Mouse (Mus musculus) stomach, postnatal 0 days (tissue): Measurements from ENCODE around the gene Ptpn22. TPM values are rescaled to one million over a fixed set of nuclear protein-coding genes. Genes with fewer than 3 reads are reported as not detected.

Experiments
- ATAC-seq: fragments of 200-750 bp; cut with Nextera tagmentation; 2 replicates; pipeline ENCODE4 v1.8.0; 2017; ENCODE audit not compliant: low FRiP score, low TSS enrichment
- DNase-seq: peaks from one replicate; pipeline ENCODE4 v3.0.0-alpha.2; 2016; ENCODE audit warnings: low spot score
- H3K27ac ChIP-seq: fragments of 300-500 bp; sonication (generic); replicated peaks from 2 replicates; pipeline ENCODE4 v1.5.1; 2014; ENCODE audit warnings: mild to moderate bottlenecking, control low read depth
- H3K27me3 ChIP-seq: fragments of 300-500 bp; sonication (generic); 2 replicates; pipeline ENCODE4 v1.6.1; 2014; ENCODE audit warnings: low read length; ENCODE audit not compliant: control insufficient read depth, insufficient read depth
- H3K36me3 ChIP-seq: fragments of 300-500 bp; sonication (generic); 2 replicates; pipeline ENCODE4 v1.6.1; 2014; ENCODE audit warnings: low read length, mixed read lengths; ENCODE audit not compliant: control insufficient read depth, insufficient read depth
- H3K4me1 ChIP-seq: fragments of 300-500 bp; sonication (generic); replicated peaks from 2 replicates; pipeline ENCODE4 v1.6.1; 2014; ENCODE audit warnings: antibody characterized with exemption; ENCODE audit not compliant: control insufficient read depth, insufficient read depth
- H3K4me2 ChIP-seq: fragments of 300-500 bp; sonication (generic); replicated peaks from 2 replicates; pipeline ENCODE4 v1.6.1; 2014; ENCODE audit warnings: low read depth, mild to moderate bottlenecking, control low read depth, moderate library complexity
- H3K4me3 ChIP-seq: fragments of 300-500 bp; sonication (generic); 2 replicates; pipeline ENCODE4 v1.5.1; 2014; ENCODE audit warnings: low read depth, low read length, control low read depth
- H3K9ac ChIP-seq: fragments of 300-500 bp; sonication (generic); 2 replicates; pipeline ENCODE4 v1.6.1; 2014; ENCODE audit warnings: mild to moderate bottlenecking, low read length, control low read depth, mixed read lengths
- H3K9me3 ChIP-seq: fragments of 300-500 bp; sonication (generic); 2 replicates; pipeline ENCODE4 v1.6.1; 2016; ENCODE audit warnings: low read length; ENCODE audit not compliant: control insufficient read depth
- CTCF ChIP-seq: IDR thresholded peaks from 2 replicates; pipeline ENCODE4 v1.5.1; 2016; ENCODE audit warnings: antibody characterized with exemption, low read depth, mild to moderate bottlenecking, moderate library complexity
- EP300 ChIP-seq: optimal IDR thresholded peaks from 2 replicates; pipeline ENCODE3; 2016; ENCODE audit warnings: antibody characterized with exemption
- WGBS: fragments of 180-500 bp; shearing (Covaris S2); extraction: QIAGEN DNeasy Blood & Tissue Kit; methylation state at CpG from one replicate; pipeline ENCODE4 v1.1.7; 2014; 5-methylcytosine and 5-hydroxymethylcytosine counted together
- polyA plus RNA-seq: library from polyadenylated mRNA; unstranded; fragments of >200 nt; fragmentation: Nextera tagmentation; extraction: Ambion mirVana; gene quantifications from 2 replicates; pipeline ENCODE4 v1.2.1, GENCODE M21; 2015

Gene Ptpn22
- polyA plus RNA-seq, 1 experiment from 2014 or later, result 0.59 TPM

GRCm38 (mm10) chr3:103885946-103886345, 26.4 kb downstream of the Ptpn22 start:
- ATAC-seq (no peak), DNase-seq (no peak)
- 71% methylated on average over 11 of the region's 11 CpGs for WGBS
- Histone ChIP-seq H3K4me1 (no peaks in the 10 kb centered on the region), H3K27ac (no peak overlapping the region), H3K4me3 (no peak overlapping the region), H3K27me3 (no peaks in the 10 kb centered on the region), H3K9me3 (no peaks in the 10 kb centered on the region), H3K9ac (no peak overlapping the region), H3K36me3 (no peaks in the 10 kb centered on the region), H3K4me2 (no peak overlapping the region)
- TF ChIP-seq EP300, result no peak
- TF ChIP-seq CTCF, result no peak

GRCm38 (mm10) chr3:103887581-103887980, 28.0 kb downstream of the Ptpn22 start:
- Histone ChIP-seq H3K27me3 (no peaks in the 10 kb centered on the region), H3K4me2 (no peak overlapping the region), H3K27ac (no peak overlapping the region), H3K4me3 (no peak overlapping the region), H3K36me3 (no peaks in the 10 kb centered on the region), H3K9ac (no peak overlapping the region), H3K4me1 (no peaks in the 10 kb centered on the region), H3K9me3 (no peaks in the 10 kb centered on the region)
- ATAC-seq, result no peak
- no peak for DNase-seq
- 26% methylated on average over 3 of the region's 3 CpGs for WGBS
- TF ChIP-seq CTCF, result peak; percentile 78
- TF ChIP-seq EP300, result no peak

GRCm38 (mm10) chr3:103893374-103893773, 33.8 kb downstream of the Ptpn22 start:
- Histone ChIP-seq H3K36me3 (no peaks in the 10 kb centered on the region), H3K4me3 (no peak overlapping the region), H3K4me1 (no peaks in the 10 kb centered on the region), H3K4me2 (no peak overlapping the region), H3K27ac (no peak overlapping the region), H3K27me3 (no peaks in the 10 kb centered on the region), H3K9me3 (no peaks in the 10 kb centered on the region), H3K9ac (no peak overlapping the region)
- no peak for TF ChIP-seq CTCF
- TF ChIP-seq EP300, result no peak
- no peak for ATAC-seq
- WGBS, result 76% methylated on average over 3 of the region's 3 CpGs
- no peak for DNase-seq

GRCm38 (mm10) chr3:103904705-103905104, 45.1 kb downstream of the Ptpn22 start:
- Histone ChIP-seq H3K4me3 (no peak overlapping the region), H3K27ac (no peak overlapping the region), H3K9ac (no peak overlapping the region), H3K9me3 (no peaks in the 10 kb centered on the region), H3K27me3 (no peaks in the 10 kb centered on the region), H3K4me2 (no peak overlapping the region), H3K36me3 (no peaks in the 10 kb centered on the region), H3K4me1 (no peaks in the 10 kb centered on the region)
- WGBS, result 83% methylated on average over 1 of the region's 1 CpGs
- DNase-seq (peak; percentile 73), ATAC-seq (no peak)
- no peak for TF ChIP-seq EP300
- TF ChIP-seq CTCF, result peak; percentile 76

- WGBS, result 85% methylated on average over 5 of the region's 5 CpGs
- H3K4me1 ChIP-seq, result no peaks in the 10 kb centered on the region
- no peak overlapping the region for H3K4me3 ChIP-seq
- no peak for TF ChIP-seq CTCF
- no peak for TF ChIP-seq EP300
- H3K9me3 ChIP-seq, result no peaks in the 10 kb centered on the region
- no peaks in the 10 kb centered on the region for H3K27me3 ChIP-seq
- no peak overlapping the region for H3K27ac ChIP-seq
- ATAC-seq (no peak), DNase-seq (no peak)
- H3K36me3 ChIP-seq, result no peaks in the 10 kb centered on the region
- H3K4me2 ChIP-seq, result no peak overlapping the region
- no peak overlapping the region for H3K9ac ChIP-seq
These were observed 47.9 kb downstream of the Ptpn22 start for GRCm38 (mm10) chr3:103907335-103908030.

GRCm38 (mm10) chr3:103908781-103909180, 49.2 kb downstream of the Ptpn22 start:
- Histone ChIP-seq H3K4me3 (no peak overlapping the region), H3K4me1 (no peaks in the 10 kb centered on the region), H3K9ac (no peak overlapping the region), H3K27ac (no peak overlapping the region), H3K27me3 (no peaks in the 10 kb centered on the region), H3K4me2 (no peak overlapping the region), H3K9me3 (no peaks in the 10 kb centered on the region), H3K36me3 (no peaks in the 10 kb centered on the region)
- no peak for DNase-seq
- WGBS, result 62% methylated on average over 2 of the region's 2 CpGs
- TF ChIP-seq CTCF, result no peak
- ATAC-seq, result no peak
